9 mouse cellular contexts compared by ENCODE assay signal in the genomic region with DNA sequence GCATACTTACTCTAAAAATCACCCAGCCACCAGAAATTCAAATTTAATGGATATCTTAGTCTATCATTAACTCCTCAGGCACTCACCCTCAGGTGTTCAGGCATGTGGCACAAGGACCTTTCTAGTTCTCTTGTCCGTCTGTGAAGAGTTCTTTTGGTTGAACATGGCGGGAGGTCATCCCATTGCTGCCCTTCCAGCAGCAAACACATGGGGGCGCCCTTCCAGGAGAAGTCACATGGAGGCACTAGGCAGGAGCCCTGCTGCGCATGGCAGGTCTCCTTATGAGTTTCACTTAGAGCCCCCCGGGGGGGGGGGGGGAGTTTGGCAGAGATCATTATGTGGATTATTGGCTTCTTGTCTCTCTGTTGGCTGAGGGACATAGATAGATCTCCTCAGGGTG. TPM values are rescaled to one million over a fixed set of nuclear protein-coding genes. Genes with fewer than 3 reads are reported as not detected.
DNase-seq lines count a peak whose midpoint lies in the region; ATAC-seq lines count a peak whose summit lies in the region.
"Had no signal": no experiment of that assay in that cellular context is flagged by ENCODE, and none has a peak within 500 bp of the region (broad histone marks: within the 10 kb centered on the region; RNA-seq: fewer than 3 reads in every experiment).

No protein-coding gene starts in this region.

- intact Hi-C loops in heart, postnatal 14 days (cut with DNase I) = no loop called here

- H3K4me2 ChIP-seq in heart, embryonic 11.5 days = no peak overlapping the region
- no peak overlapping the region for H3K4me2 ChIP-seq in hindbrain, embryonic 13.5 days

- peak; percentile 28 to 46 for DNase-seq in heart, postnatal 14 days
- DNase-seq in ES-CJ7 (ENCODE audit: low read depth, low spot score) = peak; percentile 64
- DNase-seq in kidney, postnatal 4 days = peak; percentile 18 to 29
- DNase-seq in spleen, adult 18-20 months = peak; percentile 21 to 59
- no peak for DNase-seq in right cerebral cortex, postnatal 36 days (ENCODE audit: low spot score in 2 of 2)
- DNase-seq in cerebellum, adult 8-10 months = no peak

- ATAC-seq in heart, embryonic 11.5 days (replicated peaks; ENCODE audit: insufficient number of reproducible peaks, low FRiP score, low TSS enrichment) = no peak
- ATAC-seq in hindbrain, embryonic 13.5 days (ENCODE audit: low FRiP score) = no peak

- no peak overlapping the region for H3K27ac ChIP-seq in heart, embryonic 11.5 days (ENCODE audit: low read depth, low read length)
- no peak overlapping the region for H3K27ac ChIP-seq in hindbrain, embryonic 13.5 days

- H3K36me3 ChIP-seq in heart, embryonic 11.5 days (ENCODE audit: control insufficient read depth, insufficient read depth, low read length) = no peaks in the 10 kb centered on the region
- no peaks in the 10 kb centered on the region for H3K36me3 ChIP-seq in hindbrain, embryonic 13.5 days

- H3K9ac ChIP-seq in heart, embryonic 11.5 days (ENCODE audit: low read depth, low read length) = no peak overlapping the region
- no peak overlapping the region for H3K9ac ChIP-seq in hindbrain, embryonic 13.5 days

- H3K27me3 ChIP-seq in heart, embryonic 11.5 days (ENCODE audit: control insufficient read depth, insufficient read depth, low read length) = no peaks in the 10 kb centered on the region
- H3K27me3 ChIP-seq in hindbrain, embryonic 13.5 days = no peaks in the 10 kb centered on the region

- H3K9me3 ChIP-seq in heart, embryonic 11.5 days (replicated peaks; ENCODE audit: control insufficient read depth, low read length) = no peaks in the 10 kb centered on the region
- H3K9me3 ChIP-seq in hindbrain, embryonic 13.5 days = no peaks in the 10 kb centered on the region

- 75% methylated on average over 5 of the region's 5 CpGs for WGBS in heart, embryonic 11.5 days (ENCODE audit: insufficient replicate concordance)
- WGBS in hindbrain, embryonic 13.5 days = 62% methylated on average over 5 of the region's 5 CpGs

- no peaks in the 10 kb centered on the region for H3K4me1 ChIP-seq in heart, embryonic 11.5 days (ENCODE audit: control insufficient read depth, insufficient read depth, low read length)
- no peaks in the 10 kb centered on the region for H3K4me1 ChIP-seq in hindbrain, embryonic 13.5 days (replicated peaks)

- H3K4me3 ChIP-seq in heart, embryonic 11.5 days (ENCODE audit: low read depth, low read length) = no peak overlapping the region
- H3K4me3 ChIP-seq in hindbrain, embryonic 13.5 days = no peak overlapping the region
- H3K4me3 ChIP-seq: erythroblast, embryonic 14.5 days had no signal

RNA-seq across cellular contexts. Expression of a gene that starts 59.3 kb away (rescaled TPM):
- 10 to 100 TPM; 28.6 to 30.1 TPM for total RNA-seq in heart, postnatal 14 days (2021)
- polyA plus RNA-seq in heart, embryonic 11.5 days (2014; fragmentation: Nextera tagmentation; extraction: Ambion mirVana) = 25.1 and 30.5 TPM in 2 replicates
- polyA plus RNA-seq in hindbrain, embryonic 13.5 days (2015; fragmentation: Nextera tagmentation; extraction: Ambion mirVana) = 64.3 and 65.1 TPM in 2 replicates

Comparison
In these comparisons a context has a peak if more than half of its experiments do, and no peak if none do; other contexts are left out.
1. DNase-seq: peak in heart, postnatal 14 days (2 of 2), ES-CJ7 (single experiment), kidney, postnatal 4 days (2 of 2) and spleen, adult 18-20 months (2 of 2); none in right cerebral cortex, postnatal 36 days (0 of 2) and cerebellum, adult 8-10 months (single experiment).